Mouse (Mus musculus) embryonic fibroblast, embryonic 13.5 days (primary cell): ENCODE measurements at regions not wholly inside any gene's neighbourhood (a gene's known extent, or its start where the extent isn't known, plus 50 kb on each side); places are given as distances from the start of the nearest gene placed in this dataset.
"Not testable (repeated sequence)": the region's sequence is repeated elsewhere in the genome, so short reads cannot be mapped to it uniquely, and the experiment has no call there.

ENCODE experiments used
- H3K27ac ChIP-seq: 2 replicates; pipeline ENCODE4 v1.5.1; 2012; ENCODE audit warnings: low read length, control low read depth, inconsistent platforms; ENCODE audit not compliant: insufficient read depth
- H3K4me1 ChIP-seq: 2 replicates; pipeline ENCODE4 v1.6.1; 2011; ENCODE audit warnings: low read length; ENCODE audit not compliant: control insufficient read depth, insufficient read depth
- H3K4me3 ChIP-seq: 2 replicates; pipeline ENCODE4 v1.5.1; 2011; ENCODE audit warnings: mild to moderate bottlenecking, control low read depth, low read length; ENCODE audit not compliant: insufficient read depth
- CTCF ChIP-seq: IDR thresholded peaks from 2 replicates; pipeline ENCODE4 v1.5.1; 2011; ENCODE audit warnings: mild to moderate bottlenecking, control low read depth, low read length, moderate library complexity, borderline replicate concordance; ENCODE audit not compliant: insufficient read depth
- POLR2A ChIP-seq: IDR thresholded peaks from 2 replicates; pipeline ENCODE4 v1.6.1; 2011; ENCODE audit warnings: low read depth, mild to moderate bottlenecking, control low read depth, low read length, moderate library complexity

- no peak for TF ChIP-seq POLR2A
- no peak for TF ChIP-seq CTCF
- H3K27ac ChIP-seq = no peak overlapping the region
- no peak overlapping the region for H3K4me3 ChIP-seq
- H3K4me1 ChIP-seq = no peaks in the 10 kb centered on the region
Measured at GRCm38 (mm10) chr16:55001661-55002289, 296.0 kb downstream of the Zpld1 start.

- no peak overlapping the region for H3K4me3 ChIP-seq
- H3K27ac ChIP-seq = no peak overlapping the region
- H3K4me1 ChIP-seq = no peaks in the 10 kb centered on the region
- no peak for TF ChIP-seq POLR2A
- no peak for TF ChIP-seq CTCF
Measured at GRCm38 (mm10) chr16:54991595-54992240, 306.1 kb downstream of the Zpld1 start.

- Histone ChIP-seq H3K4me3 (no peak overlapping the region), H3K4me1 (no peaks in the 10 kb centered on the region), H3K27ac (no peak overlapping the region)
- TF ChIP-seq POLR2A (no peak), CTCF (peak; percentile 79; the same call in 1 of the 2 replicates)
Measured at GRCm38 (mm10) chr16:54983759-54984218, 314.0 kb downstream of the Zpld1 start.

- TF ChIP-seq POLR2A (no peak), CTCF (no peak)
- H3K27ac ChIP-seq = no peak overlapping the region
- H3K4me1 ChIP-seq = no peaks in the 10 kb centered on the region
- H3K4me3 ChIP-seq = no peak overlapping the region
Measured at GRCm38 (mm10) chr16:54970356-54970755, 327.4 kb downstream of the Zpld1 start.

GRCm38 (mm10) chr16:54943808-54944315 is 353.9 kb downstream of the Zpld1 start:
- Histone ChIP-seq H3K4me3 (no peak overlapping the region), H3K4me1 (no peaks in the 10 kb centered on the region), H3K27ac (no peak overlapping the region)
- no peak for TF ChIP-seq POLR2A

- TF ChIP-seq CTCF (no peak), POLR2A (no peak)
- H3K4me3 ChIP-seq = no peak overlapping the region
- no peak overlapping the region for H3K27ac ChIP-seq
- no peaks in the 10 kb centered on the region for H3K4me1 ChIP-seq
Measured at GRCm38 (mm10) chr16:54928259-54928658, 369.5 kb downstream of the Zpld1 start.

- TF ChIP-seq CTCF (no peak), POLR2A (no peak)
- Histone ChIP-seq H3K4me3 (no peak overlapping the region), H3K4me1 (no peaks in the 10 kb centered on the region), H3K27ac (no peak overlapping the region)
Measured at GRCm38 (mm10) chr16:54902911-54903310, 394.9 kb downstream of the Zpld1 start.

- TF ChIP-seq POLR2A (no peak), CTCF (no peak)
- H3K27ac ChIP-seq = no peak overlapping the region
Measured at GRCm38 (mm10) chr16:54901461-54901860, 396.3 kb downstream of the Zpld1 start.

GRCm38 (mm10) chr16:54894661-54895060 is 403.1 kb downstream of the Zpld1 start:
- Histone ChIP-seq H3K27ac (no peak overlapping the region), H3K4me1 (no peaks in the 10 kb centered on the region), H3K4me3 (no peak overlapping the region)
- TF ChIP-seq POLR2A (no peak), CTCF (no peak)

More at GRCm38 (mm10) chr16:54901461-54901860, 396.3 kb downstream of the Zpld1 start:
- Histone ChIP-seq H3K4me3 (no peak overlapping the region), H3K4me1 (no peaks in the 10 kb centered on the region)

- TF ChIP-seq POLR2A = no peak
- TF ChIP-seq CTCF = no peak
- Histone ChIP-seq H3K27ac (no peak overlapping the region), H3K4me3 (no peak overlapping the region), H3K4me1 (no peaks in the 10 kb centered on the region)
Measured at GRCm38 (mm10) chr16:54857369-54857768, 440.4 kb downstream of the Zpld1 start.

GRCm38 (mm10) chr16:54842996-54843395 is 454.8 kb downstream of the Zpld1 start:
- not testable (repeated sequence) for H3K4me3 ChIP-seq, H3K27ac ChIP-seq

More at GRCm38 (mm10) chr16:54842996-54843395, 454.8 kb downstream of the Zpld1 start:
- not testable (repeated sequence) for H3K4me1 ChIP-seq
